Mouse (Mus musculus): ENCODE data around the gene Tent5c. TPM values are rescaled to one million over a fixed set of nuclear protein-coding genes. Genes with fewer than 3 reads are reported as not detected.

Tent5c gene
- polyA plus RNA-seq (2015; fragmentation: Nextera tagmentation; extraction: Ambion mirVana) = 1.8 TPM in 2 replicates

DNA sequence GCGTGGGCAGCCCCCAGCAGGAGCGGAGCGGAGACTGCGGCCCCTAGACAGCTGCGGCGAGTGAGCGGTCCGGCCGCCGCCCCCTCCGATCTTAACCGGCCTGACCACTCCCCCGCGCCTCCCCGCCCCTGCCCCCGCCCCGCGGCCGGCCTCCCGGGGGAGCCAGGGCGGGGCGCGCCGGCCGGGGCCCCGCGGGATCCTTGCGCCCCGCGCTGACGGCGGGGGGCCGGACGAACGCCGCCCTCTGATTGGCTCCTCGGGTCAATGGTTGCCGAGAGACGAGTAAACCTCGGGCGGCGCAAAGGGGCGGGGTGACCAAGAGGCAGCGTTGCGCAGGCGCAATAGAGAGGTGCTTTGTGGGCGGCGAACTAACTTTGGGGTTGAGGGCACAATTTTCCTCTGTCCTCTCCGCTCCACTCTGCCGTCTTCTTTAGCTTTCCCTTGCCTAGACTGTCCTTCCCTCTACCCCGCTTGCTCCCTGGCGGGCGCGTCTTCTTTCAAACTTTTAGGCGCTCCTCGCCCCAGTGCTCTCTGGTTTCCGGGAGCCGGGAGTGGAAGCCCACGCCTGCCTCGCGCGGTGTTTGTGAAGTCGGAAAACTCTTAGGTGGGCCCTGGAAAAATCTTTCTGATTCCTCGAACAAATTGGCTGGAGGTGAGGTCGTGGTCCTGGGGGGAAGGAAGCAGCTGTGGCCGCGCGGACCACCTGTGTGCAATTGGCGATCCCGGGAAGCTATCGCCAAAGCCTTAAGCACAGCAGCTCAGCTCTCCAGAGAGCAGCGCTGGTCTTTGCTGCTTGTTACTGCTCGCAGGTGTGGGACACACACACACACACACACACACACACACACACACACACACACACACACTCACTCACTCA is at the start of gene Tent5c:
Tent5c (minus strand) TSS at position 192 of the 877 bp plus-strand sequence.
- Histone ChIP-seq H3K36me3 (ENCODE audit: control insufficient read depth, insufficient read depth) (no peaks in the 10 kb centered on the region), H3K9ac (ENCODE audit: low read depth, low read length) (peak within 1 kb of the TSS; percentile 62), H3K4me2 (replicated peaks; ENCODE audit: low read depth) (peak within 1 kb of the TSS; percentile 91), H3K9me3 (ENCODE audit: control insufficient read depth) (no peaks in the 10 kb centered on the region), H3K4me3 (ENCODE audit: low read depth, low read length) (peak within 1 kb of the TSS; percentile 69), H3K4me1 (replicated peaks; ENCODE audit: control insufficient read depth, insufficient read depth, low read length) (no peaks in the 10 kb centered on the region), H3K27me3 (replicated peaks; ENCODE audit: control insufficient read depth, insufficient read depth, low read length) (0 out of 2 replicates have a peak, but pooled peaks cover 4% of the 10 kb centered on the region), H3K27ac (ENCODE audit: low read depth, low read length) (peak within 1 kb of the TSS; percentile 28)
- peak; percentile 96 for ATAC-seq
- TF ChIP-seq CTCF (IDR thresholded peaks at IDR 0.05; ENCODE audit: low read depth) = no peak
- 0% methylated on average over 52 of the region's 73 CpGs for WGBS

DNA sequence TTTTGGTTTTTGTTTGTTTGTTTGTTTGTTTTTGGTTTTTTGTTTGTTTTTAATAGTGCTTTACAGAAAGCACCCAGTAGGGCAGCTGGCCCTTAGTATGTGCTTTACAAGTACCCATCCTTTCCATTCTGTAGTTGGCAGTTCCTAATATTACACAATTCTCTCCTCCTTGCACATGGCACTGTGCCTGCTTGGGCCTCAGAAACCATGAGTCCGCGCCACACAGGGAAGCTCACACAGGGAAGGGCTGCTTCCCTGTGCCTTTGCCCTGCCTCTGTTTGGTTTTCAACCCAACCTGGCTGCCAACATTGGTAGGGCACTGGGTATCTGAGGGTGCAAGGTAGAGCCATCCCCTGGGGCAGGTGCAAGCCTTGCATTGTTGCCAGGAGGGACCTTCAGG is 47.6 kb upstream of the Tent5c start:
- ATAC-seq = no peak
- no peaks in the 10 kb centered on the region for H3K4me1 ChIP-seq (replicated peaks; ENCODE audit: control insufficient read depth, insufficient read depth, low read length)
- H3K4me3 ChIP-seq (ENCODE audit: low read depth, low read length) = no peak overlapping the region
- TF ChIP-seq CTCF (IDR thresholded peaks at IDR 0.05; ENCODE audit: low read depth) = no peak
- H3K9me3 ChIP-seq (ENCODE audit: control insufficient read depth) = no peaks in the 10 kb centered on the region
- H3K36me3 ChIP-seq (ENCODE audit: control insufficient read depth, insufficient read depth) = no peaks in the 10 kb centered on the region
- WGBS = 93% methylated on average over 2 of the region's 2 CpGs
- no peak overlapping the region for H3K9ac ChIP-seq (ENCODE audit: low read depth, low read length)
- H3K27ac ChIP-seq (ENCODE audit: low read depth, low read length) = no peak overlapping the region
- no peak overlapping the region for H3K4me2 ChIP-seq (replicated peaks; ENCODE audit: low read depth)
- no peaks in the 10 kb centered on the region for H3K27me3 ChIP-seq (replicated peaks; ENCODE audit: control insufficient read depth, insufficient read depth, low read length)

DNA sequence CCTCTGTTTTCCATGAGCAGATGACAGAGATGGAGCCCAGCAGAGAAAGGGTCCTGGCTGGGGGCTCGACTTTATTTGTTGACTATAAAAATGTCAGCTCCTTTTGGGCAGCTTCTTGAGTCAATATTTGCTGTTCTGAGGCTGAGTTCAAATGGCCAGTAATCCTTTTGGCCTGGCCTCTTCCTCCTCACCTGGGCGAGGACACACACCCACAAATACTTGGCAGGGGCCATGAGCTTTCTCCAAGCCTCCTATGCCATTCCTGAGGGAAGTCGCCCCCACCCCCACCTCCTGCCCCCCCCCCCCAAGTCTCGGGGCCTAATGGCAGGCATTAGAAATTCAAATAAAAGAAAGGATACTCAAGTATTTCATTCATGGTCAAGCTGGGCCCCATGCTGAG is 46.8 kb upstream of the Tent5c start:
- no peak for ATAC-seq
- Histone ChIP-seq H3K4me1 (replicated peaks; ENCODE audit: control insufficient read depth, insufficient read depth, low read length) (no peaks in the 10 kb centered on the region), H3K9me3 (ENCODE audit: control insufficient read depth) (no peaks in the 10 kb centered on the region), H3K27me3 (replicated peaks; ENCODE audit: control insufficient read depth, insufficient read depth, low read length) (no peaks in the 10 kb centered on the region), H3K36me3 (ENCODE audit: control insufficient read depth, insufficient read depth) (no peaks in the 10 kb centered on the region), H3K4me2 (replicated peaks; ENCODE audit: low read depth) (no peak overlapping the region), H3K9ac (ENCODE audit: low read depth, low read length) (no peak overlapping the region), H3K4me3 (ENCODE audit: low read depth, low read length) (no peak overlapping the region), H3K27ac (ENCODE audit: low read depth, low read length) (no peak overlapping the region)
- TF ChIP-seq CTCF (IDR thresholded peaks at IDR 0.05; ENCODE audit: low read depth) = no peak
- WGBS = 41% methylated on average over 4 of the region's 4 CpGs

DNA sequence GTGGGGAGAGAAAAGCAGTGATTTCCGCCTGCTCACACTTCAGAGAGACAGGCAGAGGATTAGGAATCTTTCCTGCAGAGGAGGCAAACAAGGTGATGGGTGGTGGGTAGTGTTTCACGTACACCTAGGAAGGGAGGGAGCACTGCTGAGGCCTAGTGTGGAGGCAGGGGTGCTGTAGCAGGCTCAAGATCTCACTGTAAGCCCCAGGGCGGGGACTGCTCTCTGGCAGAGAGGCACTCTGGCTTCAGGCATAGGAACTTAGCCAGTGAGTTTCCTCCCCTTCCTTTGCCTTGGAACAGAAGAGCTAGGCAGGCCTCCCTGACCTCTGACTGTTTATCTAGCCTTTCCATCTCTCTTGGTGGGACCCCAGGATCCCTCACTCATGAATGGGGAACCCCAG is 46.2 kb upstream of the Tent5c start:
- Histone ChIP-seq H3K27me3 (replicated peaks; ENCODE audit: control insufficient read depth, insufficient read depth, low read length) (no peaks in the 10 kb centered on the region), H3K4me1 (replicated peaks; ENCODE audit: control insufficient read depth, insufficient read depth, low read length) (no peaks in the 10 kb centered on the region), H3K27ac (ENCODE audit: low read depth, low read length) (no peak overlapping the region), H3K9ac (ENCODE audit: low read depth, low read length) (no peak overlapping the region), H3K36me3 (ENCODE audit: control insufficient read depth, insufficient read depth) (no peaks in the 10 kb centered on the region), H3K4me2 (replicated peaks; ENCODE audit: low read depth) (no peak overlapping the region), H3K4me3 (ENCODE audit: low read depth, low read length) (no peak overlapping the region), H3K9me3 (ENCODE audit: control insufficient read depth) (no peaks in the 10 kb centered on the region)
- TF ChIP-seq CTCF (IDR thresholded peaks at IDR 0.05; ENCODE audit: low read depth) = no peak
- WGBS = 60% methylated on average over 3 of the region's 3 CpGs
- ATAC-seq = no peak

DNA sequence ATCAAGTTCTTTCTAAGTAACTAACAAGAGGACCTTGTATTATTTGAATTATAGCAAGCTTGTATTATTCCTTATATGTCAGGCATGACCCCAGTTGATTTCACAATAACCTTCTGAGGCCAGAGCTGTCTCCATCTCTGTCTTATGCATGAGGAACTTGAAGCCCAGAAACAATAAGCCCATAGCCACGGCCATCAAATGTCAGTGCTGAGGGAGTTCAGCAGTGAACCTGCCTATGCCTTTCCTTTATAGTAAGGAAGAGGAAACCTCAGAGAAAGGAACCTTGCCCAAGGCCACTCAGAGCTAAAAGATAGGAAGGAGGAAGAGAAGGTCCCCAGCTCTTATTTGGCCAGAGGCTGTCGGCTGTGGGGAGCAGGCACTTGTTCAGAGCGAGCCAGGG is 45.3 kb upstream of the Tent5c start:
- no peak overlapping the region for H3K4me2 ChIP-seq (replicated peaks; ENCODE audit: low read depth)
- ATAC-seq = no peak
- WGBS = 86% methylated on average over 3 of the region's 3 CpGs

DNA sequence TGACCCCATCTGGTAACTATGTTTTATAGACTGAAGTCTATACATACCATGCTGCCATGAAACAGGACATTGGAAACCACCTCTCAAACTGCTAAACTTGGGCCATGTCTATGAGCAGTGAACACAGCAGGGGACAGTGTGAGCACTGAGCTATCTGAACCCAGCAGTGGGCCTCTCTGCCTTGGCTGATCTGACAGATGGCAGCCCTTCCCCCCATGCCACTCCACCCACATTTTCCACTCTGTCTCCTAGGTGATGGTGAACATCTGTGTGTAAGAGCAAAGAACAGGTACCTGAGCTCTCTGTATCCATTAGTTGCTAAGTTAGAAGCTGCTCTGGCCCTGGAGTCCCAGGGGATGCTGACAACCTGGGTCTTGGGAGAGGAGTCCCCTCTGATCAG is 44.3 kb upstream of the Tent5c start:
- Histone ChIP-seq H3K4me2 (replicated peaks; ENCODE audit: low read depth) (no peak overlapping the region), H3K9ac (ENCODE audit: low read depth, low read length) (no peak overlapping the region), H3K4me1 (replicated peaks; ENCODE audit: control insufficient read depth, insufficient read depth, low read length) (no peaks in the 10 kb centered on the region), H3K36me3 (ENCODE audit: control insufficient read depth, insufficient read depth) (no peaks in the 10 kb centered on the region), H3K27ac (ENCODE audit: low read depth, low read length) (no peak overlapping the region), H3K9me3 (ENCODE audit: control insufficient read depth) (no peaks in the 10 kb centered on the region), H3K27me3 (replicated peaks; ENCODE audit: control insufficient read depth, insufficient read depth, low read length) (no peaks in the 10 kb centered on the region), H3K4me3 (ENCODE audit: low read depth, low read length) (no peak overlapping the region)
- TF ChIP-seq CTCF (IDR thresholded peaks at IDR 0.05; ENCODE audit: low read depth) = no peak
- no peak; the same call in 1 of the 2 replicates for ATAC-seq

More for the DNA sequence above, 45.3 kb upstream of the Tent5c start:
- H3K27ac ChIP-seq (ENCODE audit: low read depth, low read length) = no peak overlapping the region
- H3K9ac ChIP-seq (ENCODE audit: low read depth, low read length) = no peak overlapping the region
- H3K4me1 ChIP-seq (replicated peaks; ENCODE audit: control insufficient read depth, insufficient read depth, low read length) = no peaks in the 10 kb centered on the region
- H3K27me3 ChIP-seq (replicated peaks; ENCODE audit: control insufficient read depth, insufficient read depth, low read length) = no peaks in the 10 kb centered on the region
- no peaks in the 10 kb centered on the region for H3K9me3 ChIP-seq (ENCODE audit: control insufficient read depth)
- TF ChIP-seq CTCF (IDR thresholded peaks at IDR 0.05; ENCODE audit: low read depth) = no peak
- H3K4me3 ChIP-seq (ENCODE audit: low read depth, low read length) = no peak overlapping the region
- H3K36me3 ChIP-seq (ENCODE audit: control insufficient read depth, insufficient read depth) = no peaks in the 10 kb centered on the region
